Mouse (Mus musculus): ENCODE results near the gene Arhgap18. TPM values are rescaled to one million over a fixed set of nuclear protein-coding genes. Genes with fewer than 3 reads are reported as not detected.

Gene Arhgap18
- total and polyA plus RNA-seq, 2 experiments from 2014 or later: 31.7 to 32.5 TPM

DNA sequence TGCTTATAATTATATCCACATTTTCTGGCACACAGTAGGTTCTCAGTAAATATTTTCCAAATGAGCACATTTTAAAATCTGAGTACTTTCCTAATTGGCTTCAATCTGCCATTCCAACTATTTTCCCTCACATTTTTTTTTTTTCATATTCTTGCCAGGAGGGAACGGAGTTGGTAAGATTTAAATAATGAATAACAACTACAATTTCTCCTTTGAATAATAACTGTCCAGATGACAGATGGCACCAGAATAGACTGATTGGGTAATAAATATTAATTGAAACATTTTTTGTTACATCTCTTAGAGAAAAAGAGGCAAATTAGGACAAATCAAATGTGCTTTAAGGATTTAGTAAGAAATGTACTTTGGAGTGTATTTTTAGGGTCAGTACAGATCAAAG lies 51.8 kb downstream of the Arhgap18 start:
- WGBS: 82% methylated on average over 1 of the region's 1 CpGs
- TF ChIP-seq EP300 (IDR thresholded peaks at IDR 0.05; ENCODE audit: low read depth): no peak
- no peaks in the 10 kb centered on the region for H3K36me3 ChIP-seq (replicated peaks; ENCODE audit: control insufficient read depth, insufficient read depth, low read length)
- no peak overlapping the region for H3K9ac ChIP-seq (replicated peaks; ENCODE audit: low read depth, low read length)
- no peak overlapping the region for H3K4me3 ChIP-seq (ENCODE audit: low read depth, low read length)
- no peak overlapping the region for H3K4me2 ChIP-seq (ENCODE audit: low read depth, low read length)
- H3K27ac ChIP-seq (ENCODE audit: low read depth): no peak overlapping the region
- ATAC-seq (ENCODE audit: insufficient read depth, low read depth) (no peak), DNase-seq (ENCODE audit: low spot score) (no peak)
- peaks cover 5% of the 10 kb centered on the region; the same call in 1 of the 2 replicates for H3K4me1 ChIP-seq (ENCODE audit: control insufficient read depth, insufficient read depth)
- H3K27me3 ChIP-seq (ENCODE audit: control insufficient read depth, insufficient read depth, low read length): no peaks in the 10 kb centered on the region
- H3K9me3 ChIP-seq (replicated peaks; ENCODE audit: control insufficient read depth, low read length): no peaks in the 10 kb centered on the region

DNA sequence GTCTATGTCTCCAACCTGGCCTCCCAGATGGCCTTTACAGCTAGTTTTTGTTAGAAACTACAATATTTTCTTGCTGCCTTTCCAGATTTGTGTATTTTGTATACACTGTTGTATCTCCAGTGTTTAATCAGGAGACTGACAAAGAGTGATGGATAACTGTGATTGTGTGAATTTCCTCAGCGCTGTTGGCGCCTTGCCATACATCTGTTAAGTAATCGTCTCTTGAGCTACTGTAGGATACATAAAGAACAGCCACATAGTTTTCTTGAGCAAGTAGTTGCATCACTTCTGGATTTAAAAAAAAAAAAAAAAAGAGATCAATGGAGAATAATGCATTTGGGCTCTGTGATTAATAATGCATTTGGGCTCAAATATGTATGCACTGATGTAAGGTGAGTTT lies 52.9 kb downstream of the Arhgap18 start:
- no peaks in the 10 kb centered on the region for H3K27me3 ChIP-seq (ENCODE audit: control insufficient read depth, insufficient read depth, low read length)
- no peaks in the 10 kb centered on the region for H3K36me3 ChIP-seq (replicated peaks; ENCODE audit: control insufficient read depth, insufficient read depth, low read length)
- H3K4me2 ChIP-seq (ENCODE audit: low read depth, low read length): no peak overlapping the region
- ATAC-seq (ENCODE audit: insufficient read depth, low read depth) (no peak), DNase-seq (ENCODE audit: low spot score) (no peak)
- no peak overlapping the region for H3K9ac ChIP-seq (replicated peaks; ENCODE audit: low read depth, low read length)
- H3K4me3 ChIP-seq (ENCODE audit: low read depth, low read length): no peak overlapping the region
- WGBS: 64% methylated on average over 3 of the region's 3 CpGs
- no peaks in the 10 kb centered on the region for H3K9me3 ChIP-seq (replicated peaks; ENCODE audit: control insufficient read depth, low read length)
- H3K27ac ChIP-seq (ENCODE audit: low read depth): no peak overlapping the region
- no peak for TF ChIP-seq CTCF (IDR thresholded peaks at IDR 0.05; ENCODE audit: low read depth)
- TF ChIP-seq EP300 (IDR thresholded peaks at IDR 0.05; ENCODE audit: low read depth): no peak
- peaks cover 4% of the 10 kb centered on the region; the same call in 1 of the 2 replicates for H3K4me1 ChIP-seq (ENCODE audit: control insufficient read depth, insufficient read depth)

DNA sequence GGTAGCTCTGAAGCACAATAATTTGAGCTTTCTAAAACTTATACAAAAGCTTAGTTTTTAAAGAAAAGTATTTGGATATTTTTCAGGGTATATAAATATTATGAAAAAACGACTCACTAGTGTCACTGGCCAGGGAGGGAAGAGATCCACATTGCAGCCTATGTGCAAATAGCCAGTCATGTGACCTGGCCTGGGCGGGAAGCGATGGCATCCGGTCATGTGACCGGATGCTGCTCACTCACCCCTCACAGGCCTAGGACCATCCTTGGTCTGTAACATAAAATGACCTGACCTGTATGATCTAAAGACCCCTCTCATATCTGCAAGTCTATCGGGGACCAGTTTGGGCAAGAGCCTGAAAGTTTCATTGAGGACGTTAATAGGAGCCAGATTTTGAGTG lies 56.8 kb downstream of the Arhgap18 start:
- ATAC-seq (ENCODE audit: insufficient read depth, low read depth): no peak
- H3K9me3 ChIP-seq (replicated peaks; ENCODE audit: control insufficient read depth, low read length): no peaks in the 10 kb centered on the region
- H3K27ac ChIP-seq (ENCODE audit: low read depth): peak overlapping the region; percentile 51
- no peak overlapping the region for H3K4me3 ChIP-seq (ENCODE audit: low read depth, low read length)
- H3K27me3 ChIP-seq (ENCODE audit: control insufficient read depth, insufficient read depth, low read length): no peaks in the 10 kb centered on the region
- TF ChIP-seq CTCF (IDR thresholded peaks at IDR 0.05; ENCODE audit: low read depth) (no peak), EP300 (IDR thresholded peaks at IDR 0.05; ENCODE audit: low read depth) (no peak)
- peaks cover 4% of the 10 kb centered on the region; the same call in 1 of the 2 replicates for H3K4me1 ChIP-seq (ENCODE audit: control insufficient read depth, insufficient read depth)
- no peak overlapping the region for H3K4me2 ChIP-seq (ENCODE audit: low read depth, low read length)
- 82% methylated on average over 7 of the region's 7 CpGs for WGBS
- H3K9ac ChIP-seq (replicated peaks; ENCODE audit: low read depth, low read length): no peak overlapping the region
- no peaks in the 10 kb centered on the region for H3K36me3 ChIP-seq (replicated peaks; ENCODE audit: control insufficient read depth, insufficient read depth, low read length)
- no peak for DNase-seq (ENCODE audit: low spot score)

DNA sequence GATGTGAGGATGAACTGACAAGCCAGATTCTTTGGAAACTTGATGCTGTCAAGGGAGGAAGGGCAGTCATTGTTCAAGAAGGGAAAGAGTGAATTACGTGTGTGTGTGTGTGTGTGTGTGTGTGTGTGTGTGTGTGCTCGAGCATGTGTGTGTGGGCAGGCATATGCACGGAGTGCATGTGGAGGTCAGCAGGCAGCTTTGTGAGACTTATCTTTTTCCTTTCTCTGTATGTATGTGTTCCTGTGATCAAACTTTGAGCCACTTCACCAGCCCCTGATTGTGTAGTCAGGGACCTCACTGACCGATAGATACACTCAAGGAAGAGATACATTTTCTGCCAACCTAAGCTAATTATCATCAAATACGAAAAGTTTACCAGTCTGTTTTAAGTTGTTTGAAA lies 57.6 kb downstream of the Arhgap18 start:
- DNase-seq (ENCODE audit: low spot score): no peak
- no peak for TF ChIP-seq CTCF (IDR thresholded peaks at IDR 0.05; ENCODE audit: low read depth)
- TF ChIP-seq EP300 (IDR thresholded peaks at IDR 0.05; ENCODE audit: low read depth): no peak

DNA sequence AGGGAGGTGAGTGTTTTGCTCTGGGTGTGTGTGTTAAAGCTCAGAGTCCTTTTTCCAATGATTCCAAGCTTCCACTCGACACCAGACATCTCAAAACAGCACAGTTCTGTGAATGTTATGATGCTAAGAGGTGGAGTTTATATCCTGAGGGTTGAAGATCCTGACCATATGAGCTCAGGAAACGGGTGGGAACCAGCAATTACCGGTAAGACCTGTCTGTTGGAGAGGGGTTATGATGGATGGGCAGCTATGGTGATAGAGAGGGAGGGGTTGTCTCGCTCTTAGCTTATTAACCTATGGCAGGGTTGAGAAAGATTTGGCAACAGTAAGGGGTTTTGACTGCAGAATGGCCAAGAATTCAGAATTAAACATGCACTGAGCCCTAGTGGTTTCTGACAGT lies 58.1 kb downstream of the Arhgap18 start:
- H3K4me3 ChIP-seq (ENCODE audit: low read depth, low read length): no peak overlapping the region
- TF ChIP-seq EP300 (IDR thresholded peaks at IDR 0.05; ENCODE audit: low read depth) (no peak), CTCF (IDR thresholded peaks at IDR 0.05; ENCODE audit: low read depth) (no peak)
- no peaks in the 10 kb centered on the region for H3K27me3 ChIP-seq (ENCODE audit: control insufficient read depth, insufficient read depth, low read length)
- H3K9ac ChIP-seq (replicated peaks; ENCODE audit: low read depth, low read length): no peak overlapping the region
- no peak for DNase-seq (ENCODE audit: low spot score)
- no peak overlapping the region for H3K4me2 ChIP-seq (ENCODE audit: low read depth, low read length)
- 0 out of 2 replicates have a peak, but pooled peaks cover 5% of the 10 kb centered on the region for H3K36me3 ChIP-seq (replicated peaks; ENCODE audit: control insufficient read depth, insufficient read depth, low read length)
- peaks cover 4% of the 10 kb centered on the region; the same call in 1 of the 2 replicates for H3K4me1 ChIP-seq (ENCODE audit: control insufficient read depth, insufficient read depth)
- ATAC-seq (ENCODE audit: insufficient read depth, low read depth): no peak
- no peaks in the 10 kb centered on the region for H3K9me3 ChIP-seq (replicated peaks; ENCODE audit: control insufficient read depth, low read length)
- whole genome bisulfite sequencing: 63% methylated on average over 4 of the region's 4 CpGs
- H3K27ac ChIP-seq (ENCODE audit: low read depth): peak overlapping the region; percentile 38; the same call in 1 of the 2 replicates

More for the DNA sequence above, 57.6 kb downstream of the Arhgap18 start:
- H3K9ac ChIP-seq (replicated peaks; ENCODE audit: low read depth, low read length): no peak overlapping the region
- H3K9me3 ChIP-seq (replicated peaks; ENCODE audit: control insufficient read depth, low read length): no peaks in the 10 kb centered on the region
- peak overlapping the region; percentile 51; the same call in 1 of the 2 replicates for H3K27ac ChIP-seq (ENCODE audit: low read depth)
- WGBS: 28% methylated on average over 5 of the region's 5 CpGs
- no peak overlapping the region for H3K4me3 ChIP-seq (ENCODE audit: low read depth, low read length)
- H3K36me3 ChIP-seq (replicated peaks; ENCODE audit: control insufficient read depth, insufficient read depth, low read length): 0 out of 2 replicates have a peak, but pooled peaks cover 5% of the 10 kb centered on the region
- no peaks in the 10 kb centered on the region for H3K27me3 ChIP-seq (ENCODE audit: control insufficient read depth, insufficient read depth, low read length)
- peak; percentile 44 for ATAC-seq (ENCODE audit: insufficient read depth, low read depth)
- no peak overlapping the region for H3K4me2 ChIP-seq (ENCODE audit: low read depth, low read length)
- H3K4me1 ChIP-seq (ENCODE audit: control insufficient read depth, insufficient read depth): peaks cover 4% of the 10 kb centered on the region; the same call in 1 of the 2 replicates

DNA sequence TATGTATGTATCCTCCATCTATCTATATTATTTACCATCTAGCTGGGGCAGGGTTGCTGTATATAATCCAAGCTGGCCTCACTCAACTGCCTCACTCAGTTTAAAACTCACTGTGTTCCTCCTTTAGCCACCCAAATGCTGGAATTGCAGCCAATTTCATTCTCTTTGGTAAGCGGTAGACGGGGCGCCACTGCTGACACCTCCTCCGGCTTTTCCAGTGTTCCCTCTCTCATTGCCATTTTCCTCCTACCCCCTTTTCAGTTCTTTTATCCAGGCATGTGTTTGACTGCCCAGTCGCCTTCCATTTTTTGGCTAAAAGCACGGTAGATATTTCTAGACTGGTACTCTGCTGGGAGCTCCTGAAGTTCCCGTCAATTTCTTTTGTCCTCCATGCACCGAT lies 62.4 kb downstream of the Arhgap18 start:
- WGBS: 94% methylated on average over 8 of the region's 8 CpGs
- TF ChIP-seq CTCF (IDR thresholded peaks at IDR 0.05; ENCODE audit: low read depth) (no peak), EP300 (IDR thresholded peaks at IDR 0.05; ENCODE audit: low read depth) (no peak)
- Histone ChIP-seq H3K4me1 (ENCODE audit: control insufficient read depth, insufficient read depth) (peaks cover 6% of the 10 kb centered on the region; the same call in 1 of the 2 replicates), H3K36me3 (replicated peaks; ENCODE audit: control insufficient read depth, insufficient read depth, low read length) (0 out of 2 replicates have a peak, but pooled peaks cover 5% of the 10 kb centered on the region), H3K9me3 (replicated peaks; ENCODE audit: control insufficient read depth, low read length) (no peaks in the 10 kb centered on the region), H3K9ac (replicated peaks; ENCODE audit: low read depth, low read length) (no peak overlapping the region), H3K4me3 (ENCODE audit: low read depth, low read length) (no peak overlapping the region), H3K27me3 (ENCODE audit: control insufficient read depth, insufficient read depth, low read length) (no peaks in the 10 kb centered on the region), H3K27ac (ENCODE audit: low read depth) (no peak overlapping the region), H3K4me2 (ENCODE audit: low read depth, low read length) (no peak overlapping the region)
- no peak for ATAC-seq (ENCODE audit: insufficient read depth, low read depth)
- no peak for DNase-seq (ENCODE audit: low spot score)
